ENCODE assay signal across 15 mouse cellular contexts in genomic region chr12:113138291-113138690, GRCm38 (mm10). TPM values are rescaled to one million over a fixed set of nuclear protein-coding genes. Genes with fewer than 3 reads are reported as not detected.
DNase-seq lines count a peak whose midpoint lies in the region; ATAC-seq and TF ChIP-seq lines count a peak whose summit lies in the region.
"Had no signal": no experiment of that assay in that cellular context is flagged by ENCODE, and none has a peak within 500 bp of the region (broad histone marks: within the 10 kb centered on the region; RNA-seq: fewer than 3 reads in every experiment).

No protein-coding gene starts in this region.

- peaks cover 52% of the 10 kb centered on the region for H3K36me3 ChIP-seq in heart, embryonic 13.5 days
- H3K36me3 ChIP-seq in midbrain, embryonic 10.5 days, result peaks cover 62% of the 10 kb centered on the region
- peaks cover 30% of the 10 kb centered on the region; the same call in 1 of the 2 replicates for H3K36me3 ChIP-seq in midbrain, embryonic 15.5 days (replicated peaks)
- peaks cover 38% of the 10 kb centered on the region for H3K36me3 ChIP-seq in heart, postnatal 0 days (replicated peaks; ENCODE audit: control insufficient read depth, insufficient read depth, low read length)
- H3K36me3 ChIP-seq in neural tube, embryonic 15.5 days, result peaks cover 50% of the 10 kb centered on the region

- H3K4me1 ChIP-seq in heart, embryonic 13.5 days, result peaks cover 82% of the 10 kb centered on the region
- H3K4me1 ChIP-seq in midbrain, embryonic 10.5 days, result peaks cover 61% of the 10 kb centered on the region
- H3K4me1 ChIP-seq in midbrain, embryonic 15.5 days, result peaks cover 40% of the 10 kb centered on the region
- H3K4me1 ChIP-seq in heart, postnatal 0 days (ENCODE audit: control insufficient read depth, insufficient read depth), result peaks cover 49% of the 10 kb centered on the region
- peaks cover 42% of the 10 kb centered on the region for H3K4me1 ChIP-seq in neural tube, embryonic 15.5 days

- 0 out of 2 replicates have a peak overlapping the region, but pooled peaks have one; percentile 82 for H3K4me3 ChIP-seq in heart, embryonic 13.5 days
- H3K4me3 ChIP-seq in midbrain, embryonic 10.5 days, result no peak overlapping the region
- no peak overlapping the region for H3K4me3 ChIP-seq in midbrain, embryonic 15.5 days
- H3K4me3 ChIP-seq in heart, postnatal 0 days (ENCODE audit: low read depth, low read length), result no peak overlapping the region
- H3K4me3 ChIP-seq in neural tube, embryonic 15.5 days (replicated peaks), result no peak overlapping the region
- H3K4me3 ChIP-seq: liver, embryonic 12.5 days; stomach, embryonic 15.5 days had no signal

- 43% methylated on average over 6 of the region's 6 CpGs for WGBS in heart, embryonic 13.5 days
- WGBS in midbrain, embryonic 10.5 days, result 80% methylated on average over 6 of the region's 6 CpGs
- 78% methylated on average over 6 of the region's 6 CpGs for WGBS in midbrain, embryonic 15.5 days
- WGBS in heart, postnatal 0 days, result 22% methylated on average over 6 of the region's 6 CpGs
- WGBS in neural tube, embryonic 15.5 days, result 77% methylated on average over 6 of the region's 6 CpGs

- TF ChIP-seq CTCF in heart, postnatal 0 days (IDR thresholded peaks at IDR 0.05; ENCODE audit: low read depth), result no peak

- no peak for TF ChIP-seq EP300 in heart, postnatal 0 days (IDR thresholded peaks at IDR 0.05; ENCODE audit: low read depth)

- no peaks in the 10 kb centered on the region for H3K27me3 ChIP-seq in heart, embryonic 13.5 days (replicated peaks)
- peaks cover 24% of the 10 kb centered on the region for H3K27me3 ChIP-seq in midbrain, embryonic 10.5 days (ENCODE audit: low read depth, poor library complexity, severe bottlenecking)
- no peaks in the 10 kb centered on the region for H3K27me3 ChIP-seq in midbrain, embryonic 15.5 days (replicated peaks)
- no peaks in the 10 kb centered on the region for H3K27me3 ChIP-seq in heart, postnatal 0 days (ENCODE audit: control insufficient read depth, insufficient read depth, low read length)
- H3K27me3 ChIP-seq in neural tube, embryonic 15.5 days (replicated peaks), result no peaks in the 10 kb centered on the region
- H3K27me3 ChIP-seq: CH12.LX had no signal

- no peak for DNase-seq in heart, adult 8-10 months (ENCODE audit: low spot score)
- DNase-seq in midbrain, embryonic 10.5 days (ENCODE audit: low spot score), result no peak
- DNase-seq in heart, postnatal 0 days (ENCODE audit: low spot score), result no peak
- DNase-seq in layer of hippocampus, postnatal 36 days, result no peak
- DNase-seq: cerebellum, adult 11 months; kidney, postnatal 14 days; left cerebral cortex, postnatal 4 days; thymus, postnatal 25 days had no signal

- no peak for ATAC-seq in heart, embryonic 13.5 days (ENCODE audit: extremely low read depth, insufficient number of reproducible peaks, low FRiP score, low TSS enrichment)
- ATAC-seq in midbrain, embryonic 15.5 days (replicated peaks), result no peak
- no peak for ATAC-seq in heart, postnatal 0 days (ENCODE audit: insufficient read depth, low read depth)
- no peak for ATAC-seq in neural tube, embryonic 15.5 days (ENCODE audit: low FRiP score)
- ATAC-seq: intestine, embryonic 16.5 days; liver, embryonic 12.5 days had no signal

- H3K4me2 ChIP-seq in heart, embryonic 13.5 days, result peak overlapping the region; percentile 93
- H3K4me2 ChIP-seq in midbrain, embryonic 15.5 days, result no peak overlapping the region
- 0 out of 2 replicates have a peak overlapping the region, but pooled peaks have one; percentile 91 for H3K4me2 ChIP-seq in heart, postnatal 0 days (ENCODE audit: low read depth, low read length)
- no peak overlapping the region for H3K4me2 ChIP-seq in neural tube, embryonic 15.5 days
- H3K4me2 ChIP-seq: liver, embryonic 12.5 days; stomach, embryonic 15.5 days had no signal

- H3K27ac ChIP-seq in heart, embryonic 13.5 days (replicated peaks), result peak overlapping the region; percentile 99
- peak overlapping the region; percentile 95; the same call in 1 of the 2 replicates for H3K27ac ChIP-seq in midbrain, embryonic 10.5 days (replicated peaks)
- H3K27ac ChIP-seq in midbrain, embryonic 15.5 days, result no peak overlapping the region
- peak overlapping the region; percentile 98 for H3K27ac ChIP-seq in heart, postnatal 0 days (ENCODE audit: low read depth)
- 0 out of 2 replicates have a peak overlapping the region, but pooled peaks have one; percentile 89 for H3K27ac ChIP-seq in neural tube, embryonic 15.5 days (replicated peaks)
- H3K27ac ChIP-seq: liver, embryonic 12.5 days; stomach, embryonic 15.5 days had no signal

- H3K9me3 ChIP-seq in heart, embryonic 13.5 days, result no peaks in the 10 kb centered on the region
- no peaks in the 10 kb centered on the region for H3K9me3 ChIP-seq in midbrain, embryonic 10.5 days (replicated peaks)
- no peaks in the 10 kb centered on the region for H3K9me3 ChIP-seq in midbrain, embryonic 15.5 days
- H3K9me3 ChIP-seq in heart, postnatal 0 days (replicated peaks; ENCODE audit: control insufficient read depth, low read length), result no peaks in the 10 kb centered on the region
- no peaks in the 10 kb centered on the region for H3K9me3 ChIP-seq in neural tube, embryonic 15.5 days (replicated peaks)
- H3K9me3 ChIP-seq: liver, embryonic 12.5 days; stomach, embryonic 15.5 days had no signal

- peak overlapping the region; percentile 95 for H3K9ac ChIP-seq in heart, embryonic 13.5 days
- no peak overlapping the region for H3K9ac ChIP-seq in midbrain, embryonic 15.5 days
- H3K9ac ChIP-seq in heart, postnatal 0 days (replicated peaks; ENCODE audit: low read depth, low read length), result no peak overlapping the region; the same call in 1 of the 2 replicates
- no peak overlapping the region for H3K9ac ChIP-seq in neural tube, embryonic 15.5 days (replicated peaks)
- H3K9ac ChIP-seq: liver, embryonic 12.5 days; stomach, embryonic 15.5 days had no signal

RNA-seq across cellular contexts. Expression of gene Crip2, which starts 1.7 kb away (rescaled TPM):
- polyA plus RNA-seq in heart, embryonic 13.5 days (2015; fragmentation: Nextera tagmentation; extraction: Ambion mirVana), result 1,302 and 1,499 TPM in 2 replicates
- 1,000 to 10,000 TPM; 1,612 to 1,913 (median 1,690) TPM for total RNA-seq in heart, adult 8-10 months (2022)
- polyA plus RNA-seq in midbrain, embryonic 10.5 days (2016; fragmentation: Nextera tagmentation; extraction: Ambion mirVana), result 278 and 293 TPM in 2 replicates
- polyA plus RNA-seq in midbrain, embryonic 15.5 days (2015; fragmentation: Nextera tagmentation; extraction: Ambion mirVana), result 370 and 393 TPM in 2 replicates
- total RNA-seq in heart, postnatal 0 days (2014; rRNA removed; ENCODE audit: low replicate concordance), result 1,394 and 1,556 TPM in 2 replicates
- 2,321 and 2,395 TPM in 2 replicates for polyA plus RNA-seq in heart, postnatal 0 days (2015; fragmentation: Nextera tagmentation; extraction: Ambion mirVana)
- 259 and 289 TPM in 2 replicates for polyA plus RNA-seq in neural tube, embryonic 15.5 days (2015; fragmentation: Nextera tagmentation; extraction: Ambion mirVana)
- 10 to 100 TPM; 93.0 to 95.4 TPM for total RNA-seq in layer of hippocampus, postnatal 36 days (2021)

RNA-seq across cellular contexts. Expression of gene Crip1, which starts 7.8 kb away (rescaled TPM):
- polyA plus RNA-seq in heart, embryonic 13.5 days (2015; fragmentation: Nextera tagmentation; extraction: Ambion mirVana), result 408 and 464 TPM in 2 replicates
- 100 to 1,000 TPM; 154 to 215 (median 169) TPM for total RNA-seq in heart, adult 8-10 months (2022)
- 80.0 and 96.6 TPM in 2 replicates for polyA plus RNA-seq in midbrain, embryonic 10.5 days (2016; fragmentation: Nextera tagmentation; extraction: Ambion mirVana)
- 23.7 and 27.3 TPM in 2 replicates for polyA plus RNA-seq in midbrain, embryonic 15.5 days (2015; fragmentation: Nextera tagmentation; extraction: Ambion mirVana)
- total RNA-seq in heart, postnatal 0 days (2014; rRNA removed; ENCODE audit: low replicate concordance), result 286 and 487 TPM in 2 replicates
- 831 and 871 TPM in 2 replicates for polyA plus RNA-seq in heart, postnatal 0 days (2015; fragmentation: Nextera tagmentation; extraction: Ambion mirVana)
- 53.4 and 404 TPM in 2 replicates for polyA plus RNA-seq in neural tube, embryonic 15.5 days (2015; fragmentation: Nextera tagmentation; extraction: Ambion mirVana)
- total RNA-seq in layer of hippocampus, postnatal 36 days (2021), result 10 to 100 TPM in 1 of 2 experiments, 1 to 10 TPM in 1; 8.9 to 12.6 TPM

RNA-seq across cellular contexts. Expression of gene Tedc1, which starts 17.9 kb away (rescaled TPM):
- 20.6 and 21.8 TPM in 2 replicates for polyA plus RNA-seq in heart, embryonic 13.5 days (2015; fragmentation: Nextera tagmentation; extraction: Ambion mirVana)
- under 1 TPM; 0.12 to 0.49 (median 0.33) TPM for total RNA-seq in heart, adult 8-10 months (2022)
- 58.0 and 61.3 TPM in 2 replicates for polyA plus RNA-seq in midbrain, embryonic 10.5 days (2016; fragmentation: Nextera tagmentation; extraction: Ambion mirVana)
- 12.7 and 16.3 TPM in 2 replicates for polyA plus RNA-seq in midbrain, embryonic 15.5 days (2015; fragmentation: Nextera tagmentation; extraction: Ambion mirVana)
- total RNA-seq in heart, postnatal 0 days (2014; rRNA removed; ENCODE audit: low replicate concordance), result 6.7 and 16.5 TPM in 2 replicates
- 4.5 and 4.9 TPM in 2 replicates for polyA plus RNA-seq in heart, postnatal 0 days (2015; fragmentation: Nextera tagmentation; extraction: Ambion mirVana)
- 19.6 and 36.6 TPM in 2 replicates for polyA plus RNA-seq in neural tube, embryonic 15.5 days (2015; fragmentation: Nextera tagmentation; extraction: Ambion mirVana)
- 1 to 10 TPM in 1 of 2 experiments, under 1 TPM in 1; 0.82 to 1.5 TPM for total RNA-seq in layer of hippocampus, postnatal 36 days (2021)

RNA-seq across cellular contexts. Expression of gene Mta1, which starts 40.2 kb away (rescaled TPM):
- 11.2 and 11.9 TPM in 2 replicates for polyA plus RNA-seq in heart, embryonic 13.5 days (2015; fragmentation: Nextera tagmentation; extraction: Ambion mirVana)
- 10 to 100 TPM; 45.0 to 47.2 (median 46.1) TPM for total RNA-seq in heart, adult 8-10 months (2022)
- polyA plus RNA-seq in midbrain, embryonic 10.5 days (2016; fragmentation: Nextera tagmentation; extraction: Ambion mirVana), result 18.3 and 20.5 TPM in 2 replicates
- polyA plus RNA-seq in midbrain, embryonic 15.5 days (2015; fragmentation: Nextera tagmentation; extraction: Ambion mirVana), result 17.2 and 18.1 TPM in 2 replicates
- total RNA-seq in heart, postnatal 0 days (2014; rRNA removed; ENCODE audit: low replicate concordance), result 26.3 and 32.0 TPM in 2 replicates
- polyA plus RNA-seq in heart, postnatal 0 days (2015; fragmentation: Nextera tagmentation; extraction: Ambion mirVana), result 10.9 and 11.8 TPM in 2 replicates
- polyA plus RNA-seq in neural tube, embryonic 15.5 days (2015; fragmentation: Nextera tagmentation; extraction: Ambion mirVana), result 14.3 and 15.0 TPM in 2 replicates
- 10 to 100 TPM; 69.1 to 77.8 TPM for total RNA-seq in layer of hippocampus, postnatal 36 days (2021)

RNA-seq across cellular contexts. Expression of gene Tmem121, which starts 47.4 kb away (rescaled TPM):
- 2.8 and 3.1 TPM in 2 replicates for polyA plus RNA-seq in heart, embryonic 13.5 days (2015; fragmentation: Nextera tagmentation; extraction: Ambion mirVana)
- total RNA-seq in heart, adult 8-10 months (2022), result under 1 TPM in 2 of 4 experiments, not detected in 2; 0.16 to 0.22 TPM
- 19.0 and 22.0 TPM in 2 replicates for polyA plus RNA-seq in midbrain, embryonic 10.5 days (2016; fragmentation: Nextera tagmentation; extraction: Ambion mirVana)
- 44.9 and 50.6 TPM in 2 replicates for polyA plus RNA-seq in midbrain, embryonic 15.5 days (2015; fragmentation: Nextera tagmentation; extraction: Ambion mirVana)
- total RNA-seq in heart, postnatal 0 days (2014; rRNA removed; ENCODE audit: low replicate concordance), result 0.97 and 4.8 TPM in 2 replicates
- polyA plus RNA-seq in heart, postnatal 0 days (2015; fragmentation: Nextera tagmentation; extraction: Ambion mirVana), result 1.2 TPM in 2 replicates
- 47.2 and 52.2 TPM in 2 replicates for polyA plus RNA-seq in neural tube, embryonic 15.5 days (2015; fragmentation: Nextera tagmentation; extraction: Ambion mirVana)
- 10 to 100 TPM; 20.5 to 23.8 TPM for total RNA-seq in layer of hippocampus, postnatal 36 days (2021)
- total RNA-seq: CH12.LX had no signal

Comparison
In these comparisons a context has a peak if more than half of its experiments do, and no peak if none do; other contexts are left out.
1. H3K4me2 ChIP-seq: peak in heart, embryonic 13.5 days (single experiment) and heart, postnatal 0 days (single experiment); none in midbrain, embryonic 15.5 days (single experiment) and neural tube, embryonic 15.5 days (single experiment).